Mouse (Mus musculus): ENCODE data around the gene Klhl31.

DNA sequence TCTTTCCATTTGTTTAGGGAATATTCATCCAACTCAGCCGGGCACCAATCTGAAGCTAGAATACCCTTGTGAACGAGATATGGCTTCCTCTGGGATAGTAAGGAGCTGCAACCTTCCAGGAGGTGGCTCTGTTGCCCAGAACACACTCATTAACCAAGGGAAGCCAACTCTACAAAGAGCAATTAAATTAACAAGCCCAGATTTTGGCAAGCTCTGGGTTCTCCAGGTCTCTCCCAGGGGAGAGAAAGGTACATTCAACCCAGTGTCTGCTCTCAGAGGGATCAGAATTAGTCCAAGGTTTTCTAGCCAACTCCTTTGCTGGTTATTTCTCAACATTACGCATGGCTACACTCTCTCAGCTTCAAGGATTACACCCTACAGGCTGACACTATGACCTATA, 26.6 kb downstream of the Klhl31 start:
- TF ChIP-seq MAFK (IDR thresholded peaks at IDR 0.05; ENCODE audit: insufficient read depth, low read depth, low read length) (no peak), ZC3H11A (IDR thresholded peaks at IDR 0.05; ENCODE audit: borderline replicate concordance, low read depth, low read length) (no peak), CHD2 (IDR thresholded peaks at IDR 0.05; ENCODE audit: low read depth, low read length) (no peak)
